Mouse (Mus musculus): ENCODE data around the gene Bex4. TPM values are rescaled to one million over a fixed set of nuclear protein-coding genes. Genes with fewer than 3 reads are reported as not detected.

Gene Bex4
- polyA plus RNA-seq, 1 experiment from 2014 or later = 59.2 TPM

GRCm38 (mm10) chrX:136180897-136181553 lies 42.2 kb downstream of the Bex4 start:
- H3K4me3 ChIP-seq (replicated peaks; ENCODE audit: low read depth, low read length) = no peak overlapping the region
- 39% methylated on average over 11 of the region's 11 CpGs for WGBS
- no peaks in the 10 kb centered on the region for H3K4me1 ChIP-seq (replicated peaks; ENCODE audit: insufficient read depth, low read length)
- ATAC-seq (replicated peaks; ENCODE audit: low FRiP score, low read depth) (no peak), DNase-seq (ENCODE audit: low spot score) (no peak)
- H3K4me2 ChIP-seq (ENCODE audit: low read length) = no peak overlapping the region
- H3K9me3 ChIP-seq (replicated peaks; ENCODE audit: low read length) = no peaks in the 10 kb centered on the region
- no peak overlapping the region for H3K27ac ChIP-seq
- TF ChIP-seq CTCF (IDR thresholded peaks at IDR 0.05; ENCODE audit: low read depth) = no peak
- no peak overlapping the region for H3K9ac ChIP-seq (ENCODE audit: low read depth, low read length)
- H3K27me3 ChIP-seq (ENCODE audit: insufficient read depth, low read length) = no peaks in the 10 kb centered on the region
- H3K36me3 ChIP-seq (ENCODE audit: insufficient read depth, low read length) = no peaks in the 10 kb centered on the region

- 67% methylated on average over 1 of the region's 1 CpGs for WGBS
- TF ChIP-seq CTCF (IDR thresholded peaks at IDR 0.05; ENCODE audit: low read depth) = no peak
- Histone ChIP-seq H3K4me1 (replicated peaks; ENCODE audit: insufficient read depth, low read length) (no peaks in the 10 kb centered on the region), H3K9me3 (replicated peaks; ENCODE audit: low read length) (no peaks in the 10 kb centered on the region), H3K4me2 (ENCODE audit: low read length) (no peak overlapping the region), H3K4me3 (replicated peaks; ENCODE audit: low read depth, low read length) (no peak overlapping the region), H3K36me3 (ENCODE audit: insufficient read depth, low read length) (no peaks in the 10 kb centered on the region), H3K27me3 (ENCODE audit: insufficient read depth, low read length) (no peaks in the 10 kb centered on the region), H3K9ac (ENCODE audit: low read depth, low read length) (no peak overlapping the region), H3K27ac (no peak overlapping the region)
- DNase-seq (ENCODE audit: low spot score) = no peak
- no peak for ATAC-seq (replicated peaks; ENCODE audit: low FRiP score, low read depth)
These were observed 44.3 kb downstream of the Bex4 start for GRCm38 (mm10) chrX:136183107-136183506.

Small RNAs within 50 kb of the gene (microRNA-seq; reads per million reads assigned to microRNA genes)
- not detected for gene Mir6383

Other genes with a start within 250 kb of the Bex4 start
- gene Arxes2, start 145.2 kb upstream of the Bex4 start, polyA plus RNA-seq (2015; fragmentation: Nextera tagmentation; extraction: Ambion mirVana) = 111 and 117 TPM in 2 replicates
- gene Arxes1, start 105.6 kb upstream of the Bex4 start, polyA plus RNA-seq (2015; fragmentation: Nextera tagmentation; extraction: Ambion mirVana) = 24.6 and 25.5 TPM in 2 replicates
- gene Bex2, start 70.8 kb upstream of the Bex4 start, polyA plus RNA-seq (2015; fragmentation: Nextera tagmentation; extraction: Ambion mirVana) = 74.9 and 76.2 TPM in 2 replicates
- gene Nxf3, start 53.7 kb upstream of the Bex4 start, polyA plus RNA-seq (2015; fragmentation: Nextera tagmentation; extraction: Ambion mirVana) = 0.04 TPM in 1 of 2 replicates, not detected in the other
- 206 and 209 TPM in 2 replicates for gene Tceal8, start 33.3 kb downstream of the Bex4 start, polyA plus RNA-seq (2015; fragmentation: Nextera tagmentation; extraction: Ambion mirVana)
- 2.6 and 2.9 TPM in 2 replicates for gene Tceal5, start 64.9 kb downstream of the Bex4 start, polyA plus RNA-seq (2015; fragmentation: Nextera tagmentation; extraction: Ambion mirVana)
- gene Tceal7, start 75.8 kb downstream of the Bex4 start, polyA plus RNA-seq (2015; fragmentation: Nextera tagmentation; extraction: Ambion mirVana) = 0.16 TPM in 1 of 2 replicates, not detected in the other
- gene Bex1, start 76.5 kb downstream of the Bex4 start, polyA plus RNA-seq (2015; fragmentation: Nextera tagmentation; extraction: Ambion mirVana) = 53.0 and 54.7 TPM in 2 replicates
- 579 and 580 TPM in 2 replicates for gene Tceal9, start 106.1 kb downstream of the Bex4 start, polyA plus RNA-seq (2015; fragmentation: Nextera tagmentation; extraction: Ambion mirVana)
- gene Bex3, start 131.3 kb downstream of the Bex4 start, polyA plus RNA-seq (2015; fragmentation: Nextera tagmentation; extraction: Ambion mirVana) = 430 and 466 TPM in 2 replicates